Mouse (Mus musculus) embryonic facial prominence, embryonic 12.5 days (tissue): Measurements from ENCODE around the gene Kif27. TPM values are rescaled to one million over a fixed set of nuclear protein-coding genes. Genes with fewer than 3 reads are reported as not detected.

Experiments
- ATAC-seq: fragments of 200-750 bp; cut with Nextera tagmentation; 2 replicates; pipeline ENCODE4 v1.8.0; 2017; ENCODE audit not compliant: insufficient number of reproducible peaks, insufficient read depth, low FRiP score, low TSS enrichment
- H3K27ac ChIP-seq: fragments of 300-500 bp; sonication (generic); 2 replicates; pipeline ENCODE4 v1.5.1; 2016; ENCODE audit warnings: mild to moderate bottlenecking
- H3K27me3 ChIP-seq: fragments of 300-500 bp; sonication (generic); 2 replicates; pipeline ENCODE4 v1.6.1; 2016; ENCODE audit warnings: mild to moderate bottlenecking, moderate library complexity
- H3K36me3 ChIP-seq: fragments of 300-500 bp; sonication (generic); 2 replicates; pipeline ENCODE4 v1.6.1; 2016; ENCODE audit warnings: mild to moderate bottlenecking
- H3K4me1 ChIP-seq: fragments of 300-500 bp; sonication (generic); 2 replicates; pipeline ENCODE4 v1.6.1; 2016
- H3K4me2 ChIP-seq: fragments of 300-500 bp; sonication (generic); replicated peaks from 2 replicates; pipeline ENCODE4 v1.6.1; 2016; ENCODE audit warnings: mild to moderate bottlenecking, moderate library complexity
- H3K4me3 ChIP-seq: fragments of 300-500 bp; sonication (generic); 2 replicates; pipeline ENCODE4 v1.5.1; 2016; ENCODE audit warnings: mild to moderate bottlenecking
- H3K9ac ChIP-seq: fragments of 300-500 bp; sonication (generic); 2 replicates; pipeline ENCODE4 v1.6.1; 2016; ENCODE audit warnings: mild to moderate bottlenecking, moderate library complexity
- H3K9me3 ChIP-seq: fragments of 300-500 bp; sonication (generic); 2 replicates; pipeline ENCODE4 v1.6.1; 2016; ENCODE audit warnings: mild to moderate bottlenecking, moderate library complexity
- WGBS: fragments of 180-500 bp; shearing (Covaris S2); methylation state at CpG from one replicate; pipeline ENCODE4 v1.1.7; 2016; 5-methylcytosine and 5-hydroxymethylcytosine counted together
- polyA plus RNA-seq: library from polyadenylated mRNA; unstranded; fragments of >200 nt; fragmentation: Nextera tagmentation; extraction: Ambion mirVana; gene quantifications from 2 replicates; pipeline ENCODE4 v1.2.1, GENCODE M21; 2016

The Kif27 gene
- polyA plus RNA-seq, 1 experiment from 2014 or later: 1.2 TPM

- no peaks in the 10 kb centered on the region for H3K36me3 ChIP-seq
- no peak overlapping the region for H3K4me3 ChIP-seq
- no peaks in the 10 kb centered on the region for H3K9me3 ChIP-seq
- no peak for ATAC-seq
- WGBS: 84% methylated on average over 9 of the region's 9 CpGs
- no peaks in the 10 kb centered on the region for H3K4me1 ChIP-seq
- no peak overlapping the region for H3K4me2 ChIP-seq
- no peak overlapping the region for H3K27ac ChIP-seq
- H3K27me3 ChIP-seq: no peaks in the 10 kb centered on the region
- H3K9ac ChIP-seq: no peak overlapping the region
These were observed 56.3 kb downstream of the Kif27 start for GRCm38 (mm10) chr13:58302421-58303145.

DNA sequence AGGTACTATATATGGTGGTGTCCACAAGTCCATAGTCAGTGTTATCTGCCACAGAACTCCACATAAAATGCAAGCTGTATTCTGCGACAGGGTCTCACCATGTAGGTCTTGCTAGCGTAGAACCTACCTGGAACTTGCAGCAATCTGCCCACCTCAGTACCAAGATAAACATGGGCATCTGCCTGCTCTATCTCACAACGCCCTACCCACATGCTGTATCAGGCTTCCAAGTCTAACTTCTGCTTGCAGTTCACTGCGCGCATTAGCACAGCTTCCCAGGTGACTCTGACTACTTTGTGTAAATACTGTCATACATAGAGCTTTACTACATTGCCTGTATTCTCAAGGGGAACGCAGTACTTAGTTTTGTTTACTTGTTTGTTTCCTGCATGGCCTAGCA, 57.0 kb downstream of the Kif27 start:
- Histone ChIP-seq H3K9me3 (no peaks in the 10 kb centered on the region), H3K36me3 (no peaks in the 10 kb centered on the region), H3K4me3 (no peak overlapping the region), H3K4me2 (no peak overlapping the region), H3K4me1 (no peaks in the 10 kb centered on the region), H3K9ac (no peak overlapping the region), H3K27me3 (no peaks in the 10 kb centered on the region), H3K27ac (no peak overlapping the region)
- 90% methylated on average over 6 of the region's 6 CpGs for WGBS
- no peak for ATAC-seq

- 87% methylated on average over 3 of the region's 3 CpGs for WGBS
- Histone ChIP-seq H3K27ac (no peak overlapping the region), H3K4me1 (no peaks in the 10 kb centered on the region), H3K4me3 (no peak overlapping the region), H3K36me3 (no peaks in the 10 kb centered on the region), H3K4me2 (no peak overlapping the region), H3K9me3 (no peaks in the 10 kb centered on the region), H3K9ac (no peak overlapping the region), H3K27me3 (no peaks in the 10 kb centered on the region)
- no peak for ATAC-seq
These were observed 60.2 kb downstream of the Kif27 start for GRCm38 (mm10) chr13:58298756-58299155.

DNA sequence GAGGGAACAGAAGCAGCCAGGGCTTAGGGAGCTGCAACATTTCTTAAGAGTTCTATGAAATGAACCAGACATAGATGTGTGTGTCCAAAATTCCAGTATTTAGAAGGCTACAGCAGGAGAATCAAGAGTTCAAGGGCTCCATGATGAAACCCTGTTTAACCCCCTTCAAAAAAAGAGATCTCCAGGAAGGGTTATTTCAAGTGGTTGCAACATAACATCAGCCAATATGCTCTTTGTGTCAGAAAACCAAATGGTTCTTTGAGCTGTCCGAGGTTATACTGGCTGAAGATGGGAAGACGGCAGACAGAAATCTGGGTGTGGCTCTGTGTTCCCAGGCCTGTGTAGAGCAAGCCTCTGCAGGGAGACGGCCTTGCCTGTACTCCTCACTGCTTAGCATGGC, 63.3 kb downstream of the Kif27 start:
- ATAC-seq: no peak
- Histone ChIP-seq H3K4me1 (peaks cover 4% of the 10 kb centered on the region), H3K4me3 (no peak overlapping the region), H3K27ac (no peak overlapping the region), H3K9me3 (no peaks in the 10 kb centered on the region), H3K27me3 (no peaks in the 10 kb centered on the region), H3K9ac (no peak overlapping the region), H3K36me3 (no peaks in the 10 kb centered on the region), H3K4me2 (no peak overlapping the region)
- 70% methylated on average over 3 of the region's 3 CpGs for WGBS

DNA sequence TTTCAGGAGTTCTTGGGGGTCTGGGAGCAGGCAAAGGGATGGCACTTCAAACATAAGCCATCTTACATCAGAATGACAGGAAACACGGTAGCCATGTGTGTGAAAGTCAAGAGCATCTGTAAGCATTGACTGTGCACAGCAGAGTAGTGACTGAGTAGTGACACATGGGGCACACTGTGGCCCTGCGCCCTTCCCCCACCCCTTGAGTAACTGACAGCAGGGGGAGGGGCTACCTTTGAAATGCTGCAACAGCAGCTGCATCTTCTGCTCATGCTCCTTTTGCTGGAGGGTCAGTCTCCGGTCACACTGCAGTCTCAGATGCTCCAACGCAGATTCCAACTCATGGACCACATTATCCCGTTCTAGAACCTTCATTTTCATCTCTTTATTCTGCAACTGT, 66.1 kb downstream of the Kif27 start:
- ATAC-seq: no peak
- Histone ChIP-seq H3K9ac (no peak overlapping the region), H3K4me2 (no peak overlapping the region), H3K4me1 (peaks cover 4% of the 10 kb centered on the region), H3K36me3 (no peaks in the 10 kb centered on the region), H3K4me3 (no peak overlapping the region), H3K9me3 (no peaks in the 10 kb centered on the region), H3K27me3 (no peaks in the 10 kb centered on the region), H3K27ac (no peak overlapping the region)
- 18% methylated on average over 5 of the region's 5 CpGs for WGBS

- Histone ChIP-seq H3K27me3 (no peaks in the 10 kb centered on the region), H3K36me3 (no peaks in the 10 kb centered on the region), H3K4me1 (peaks cover 4% of the 10 kb centered on the region), H3K9ac (no peak overlapping the region), H3K9me3 (no peaks in the 10 kb centered on the region), H3K4me3 (no peak overlapping the region), H3K4me2 (no peak overlapping the region), H3K27ac (no peak overlapping the region)
- ATAC-seq: no peak
- 65% methylated on average over 1 of the region's 1 CpGs for WGBS
These were observed 69.6 kb downstream of the Kif27 start for GRCm38 (mm10) chr13:58289308-58289707.

GRCm38 (mm10) chr13:58287822-58288221, 71.1 kb downstream of the Kif27 start:
- 0 out of 2 replicates have a peak, but pooled peaks have one; percentile 56 for ATAC-seq
- WGBS: 12% methylated on average over 13 of the region's 13 CpGs
- H3K4me2 ChIP-seq: no peak overlapping the region

GRCm38 (mm10) chr13:58283466-58283865, 75.5 kb downstream of the Kif27 start:
- no peaks in the 10 kb centered on the region for H3K9me3 ChIP-seq

More at GRCm38 (mm10) chr13:58287822-58288221, 71.1 kb downstream of the Kif27 start:
- peaks cover 2% of the 10 kb centered on the region for H3K4me1 ChIP-seq
- H3K27ac ChIP-seq: no peak overlapping the region
- H3K36me3 ChIP-seq: no peaks in the 10 kb centered on the region
- H3K27me3 ChIP-seq: no peaks in the 10 kb centered on the region
- no peak overlapping the region for H3K9ac ChIP-seq
- H3K4me3 ChIP-seq: no peak overlapping the region
- H3K9me3 ChIP-seq: no peaks in the 10 kb centered on the region

GRCm38 (mm10) chr13:58281936-58282335, 77.0 kb downstream of the Kif27 start:
- Histone ChIP-seq H3K27me3 (no peaks in the 10 kb centered on the region), H3K9me3 (no peaks in the 10 kb centered on the region), H3K4me2 (no peak overlapping the region), H3K9ac (no peak overlapping the region), H3K4me1 (no peaks in the 10 kb centered on the region), H3K4me3 (no peak overlapping the region), H3K36me3 (no peaks in the 10 kb centered on the region), H3K27ac (no peak overlapping the region)
- 63% methylated on average over 4 of the region's 4 CpGs for WGBS
- ATAC-seq: no peak

More at GRCm38 (mm10) chr13:58283466-58283865, 75.5 kb downstream of the Kif27 start:
- no peak overlapping the region for H3K9ac ChIP-seq
- no peak overlapping the region for H3K27ac ChIP-seq
- no peak overlapping the region for H3K4me3 ChIP-seq
- WGBS: 61% methylated on average over 4 of the region's 4 CpGs
- no peaks in the 10 kb centered on the region for H3K36me3 ChIP-seq
- H3K4me2 ChIP-seq: no peak overlapping the region
- H3K4me1 ChIP-seq: no peaks in the 10 kb centered on the region
- ATAC-seq: no peak
- H3K27me3 ChIP-seq: no peaks in the 10 kb centered on the region

GRCm38 (mm10) chr13:58280528-58280927, 78.4 kb downstream of the Kif27 start:
- no peak overlapping the region for H3K27ac ChIP-seq
- 82% methylated on average over 3 of the region's 3 CpGs for WGBS
- ATAC-seq: no peak
- no peak overlapping the region for H3K9ac ChIP-seq
- no peaks in the 10 kb centered on the region for H3K9me3 ChIP-seq
- no peaks in the 10 kb centered on the region for H3K4me1 ChIP-seq
- H3K4me2 ChIP-seq: no peak overlapping the region
- no peaks in the 10 kb centered on the region for H3K36me3 ChIP-seq
- no peaks in the 10 kb centered on the region for H3K27me3 ChIP-seq
- no peak overlapping the region for H3K4me3 ChIP-seq

GRCm38 (mm10) chr13:58276256-58276655, 82.7 kb downstream of the Kif27 start:
- peaks cover 16% of the 10 kb centered on the region; the same call in 1 of the 2 replicates for H3K4me1 ChIP-seq
- H3K4me3 ChIP-seq: no peak overlapping the region
- 82% methylated on average over 10 of the region's 10 CpGs for WGBS
- H3K36me3 ChIP-seq: no peaks in the 10 kb centered on the region
- no peak overlapping the region for H3K9ac ChIP-seq
- no peak for ATAC-seq
- H3K27me3 ChIP-seq: 0 out of 2 replicates have a peak, but pooled peaks cover 3% of the 10 kb centered on the region
- H3K9me3 ChIP-seq: no peaks in the 10 kb centered on the region
- H3K4me2 ChIP-seq: no peak overlapping the region
- H3K27ac ChIP-seq: no peak overlapping the region

DNA sequence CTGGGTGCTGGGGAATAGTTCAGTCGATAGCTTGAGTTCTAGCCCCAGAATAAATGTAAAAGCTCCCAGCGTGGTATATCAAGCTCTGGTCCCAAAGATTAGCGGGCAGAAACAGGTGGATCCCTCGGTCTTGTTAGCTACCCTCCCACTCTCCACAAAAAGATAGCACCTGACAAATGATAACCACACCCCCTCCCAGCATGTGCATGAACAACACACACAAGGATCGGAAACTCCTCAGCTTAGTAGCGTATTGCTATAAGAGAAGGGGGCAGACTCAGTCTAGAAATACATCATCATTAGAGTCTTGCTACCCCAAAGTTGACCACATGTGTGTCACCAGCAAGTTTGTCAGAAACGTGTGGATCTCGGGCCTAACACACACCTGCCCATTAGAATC, 83.3 kb downstream of the Kif27 start, which contains the start of gene Gkap1:
Gene Gkap1, minus strand, starts transcription at position 101 of the 400 bp plus-strand sequence.
- Histone ChIP-seq H3K4me3 (peak within 1 kb of the TSS; percentile 87), H3K4me2 (peak within 1 kb of the TSS; percentile 78), H3K36me3 (no peaks in the 10 kb centered on the region), H3K4me1 (peaks cover 16% of the 10 kb centered on the region; the same call in 1 of the 2 replicates), H3K27me3 (0 out of 2 replicates have a peak, but pooled peaks cover 3% of the 10 kb centered on the region), H3K9me3 (no peaks in the 10 kb centered on the region), H3K9ac (peak within 1 kb of the TSS; percentile 78), H3K27ac (peak within 1 kb of the TSS; percentile 80)
- no peak for ATAC-seq
- WGBS: 76% methylated on average over 8 of the region's 8 CpGs
